ENCODE assay signal across 12 mouse cellular contexts in genomic region chr16:35747417-35748236, GRCm38 (mm10). TPM values are rescaled to one million over a fixed set of nuclear protein-coding genes. Genes with fewer than 3 reads are reported as not detected.
A peak's percentile ranks its signal among the peaks of the same experiment; 100 is the strongest.
DNase-seq lines count a peak whose midpoint lies in the region; TF ChIP-seq lines count a peak whose summit lies in the region.
"Had no signal": no experiment of that assay in that cellular context is flagged by ENCODE, and none has a peak within 500 bp of the region (broad histone marks: within the 10 kb centered on the region; RNA-seq: fewer than 3 reads in every experiment).

No protein-coding gene starts in this region.

- peak overlapping the region; percentile 18 for H3K4me2 ChIP-seq in myocyte (ENCODE audit: low read depth)
- H3K4me2 ChIP-seq: heart, embryonic 13.5 days; lung, embryonic 14.5 days; stomach, embryonic 15.5 days had no signal

- peak in 1 of 2 experiments; percentile 38 for DNase-seq in heart, adult 2 months
- DNase-seq in heart, adult 8-10 months (ENCODE audit: low spot score) = no peak
- peak; percentile 52 to 55 for DNase-seq in spleen, postnatal 36 days (ENCODE audit: low spot score in 2 of 2)
- no peak for DNase-seq in spleen, adult 18-20 months
- DNase-seq in retina, embryonic 14.5 days (ENCODE audit: low spot score) = no peak
- no peak for DNase-seq in urinary bladder, postnatal 25 days (ENCODE audit: low spot score)
- DNase-seq: adrenal gland, adult 2 months; lung, embryonic 14.5 days had no signal

- peak overlapping the region; percentile 20 for H3K27ac ChIP-seq in heart, adult 2 months
- H3K27ac ChIP-seq: heart, embryonic 13.5 days; kidney, postnatal 0 days; stomach, embryonic 15.5 days had no signal

- H3K4me1 ChIP-seq in heart, adult 2 months (ENCODE audit: control insufficient read depth, insufficient read depth, low read length) = peaks cover 7% of the 10 kb centered on the region
- H3K4me1 ChIP-seq: heart, embryonic 13.5 days; stomach, embryonic 15.5 days had no signal

- peaks cover 2% of the 10 kb centered on the region for H3K79me2 ChIP-seq in heart, adult 2 months (replicated peaks; ENCODE audit: control insufficient read depth, insufficient read depth, low read length)
- H3K79me2 ChIP-seq in myocyte (ENCODE audit: control insufficient read depth, insufficient read depth) = no peaks in the 10 kb centered on the region

- H3ac ChIP-seq in myocyte (ENCODE audit: control insufficient read depth, insufficient read length) = no peak overlapping the region

- TF ChIP-seq POLR2A in heart, adult 2 months (IDR thresholded peaks at IDR 0.05; ENCODE audit: insufficient read depth, low read depth, low read length) = no peak
- no peak for TF ChIP-seq POLR2A in myocyte (IDR thresholded peaks at IDR 0.05; ENCODE audit: insufficient read length, low read depth)

- no peaks in the 10 kb centered on the region for H3K27me3 ChIP-seq in heart, adult 2 months (ENCODE audit: control insufficient read depth, insufficient read depth, low read length)
- H3K27me3 ChIP-seq in myocyte (ENCODE audit: control insufficient read depth, insufficient read depth, insufficient read length) = no peaks in the 10 kb centered on the region
- H3K27me3 ChIP-seq: heart, embryonic 13.5 days; stomach, embryonic 15.5 days had no signal

- no peak overlapping the region for H3K4me3 ChIP-seq in heart, adult 2 months
- H3K4me3 ChIP-seq in myocyte = no peak overlapping the region
- H3K4me3 ChIP-seq: heart, embryonic 13.5 days; stomach, embryonic 15.5 days had no signal

- no peak overlapping the region for H3K9ac ChIP-seq in heart, adult 2 months (ENCODE audit: low read depth, low read length)
- H3K9ac ChIP-seq: heart, embryonic 13.5 days; lung, embryonic 14.5 days; stomach, embryonic 15.5 days had no signal

- intact Hi-C loops in heart, adult 2 months (cut with DNase I) = no loop called here

- H3K36me3 ChIP-seq in heart, adult 2 months (ENCODE audit: control insufficient read depth, insufficient read depth, low read length) = peaks cover 8% of the 10 kb centered on the region
- no peaks in the 10 kb centered on the region for H3K36me3 ChIP-seq in myocyte (ENCODE audit: control insufficient read depth, insufficient read depth)
- H3K36me3 ChIP-seq: stomach, embryonic 15.5 days had no signal

- WGBS in heart, adult 2 months = 62% methylated on average over 9 of the region's 9 CpGs

- no peak for TF ChIP-seq CTCF in heart, adult 2 months (IDR thresholded peaks at IDR 0.05)

- TF ChIP-seq EP300 in heart, adult 2 months (IDR thresholded peaks at IDR 0.05; ENCODE audit: insufficient read depth, low read depth, low read length) = no peak

TF ChIP-seq in myocyte, 11 proteins besides CTCF, POLR2A, EP300 and RAD21:
- TF ChIP-seq MYOG (IDR thresholded peaks at IDR 0.05; ENCODE audit: control insufficient read depth in 1 of 3, insufficient read depth in 1 of 3, insufficient read length in 2 of 3, low read depth in 2 of 3) = peak in 1 of 3 experiments; percentile 38
- no peak for TF ChIP-seq POLR2AphosphoS2 (IDR thresholded peaks at IDR 0.05; ENCODE audit: insufficient read length, low read depth)
- TF ChIP-seq MYOD1 (IDR thresholded peaks at IDR 0.05; ENCODE audit: control insufficient read depth in 1 of 3, insufficient read length in 2 of 3, low read depth in 2 of 3) = peak in 1 of 3 experiments; percentile 43
- no peak for TF ChIP-seq TCF3 (IDR thresholded peaks at IDR 0.05; ENCODE audit: insufficient read length, low read depth)

RNA-seq across cellular contexts. Expression of gene Dirc2, which starts 21.5 kb away (rescaled TPM):
- total RNA-seq in heart, adult 2 months (2021) = 10 to 100 TPM; 49.9 to 61.9 TPM
- polyA plus RNA-seq in heart, adult 2 months (2012; rRNA removed) = 43.2 and 67.5 TPM in 2 replicates
- 10 to 100 TPM; 52.1 to 60.6 (median 55.7) TPM for total RNA-seq in heart, adult 8-10 months (2022)
- 19.3 TPM for polyA plus RNA-seq in myocyte (2012; fragmentation: generic; extraction: Trizol)

RNA-seq across cellular contexts. Expression of gene Hspbap1, which starts 22.5 kb away (rescaled TPM):
- 1 to 10 TPM; 2.5 to 2.6 TPM for total RNA-seq in heart, adult 2 months (2021)
- polyA plus RNA-seq in heart, adult 2 months (2012; rRNA removed) = 2.1 and 3.1 TPM in 2 replicates
- 1 to 10 TPM; 2.2 to 3.6 (median 2.6) TPM for total RNA-seq in heart, adult 8-10 months (2022)
- polyA plus RNA-seq in myocyte (2012; fragmentation: generic; extraction: Trizol) = 6.3 TPM

Comparison
In these comparisons a context has a peak if more than half of its experiments do, and no peak if none do; other contexts are left out.
1. DNase-seq: peak in spleen, postnatal 36 days (2 of 2); none in heart, adult 8-10 months (single experiment), spleen, adult 18-20 months (0 of 2), retina, embryonic 14.5 days (single experiment) and urinary bladder, postnatal 25 days (single experiment).